In the genomic region with DNA sequence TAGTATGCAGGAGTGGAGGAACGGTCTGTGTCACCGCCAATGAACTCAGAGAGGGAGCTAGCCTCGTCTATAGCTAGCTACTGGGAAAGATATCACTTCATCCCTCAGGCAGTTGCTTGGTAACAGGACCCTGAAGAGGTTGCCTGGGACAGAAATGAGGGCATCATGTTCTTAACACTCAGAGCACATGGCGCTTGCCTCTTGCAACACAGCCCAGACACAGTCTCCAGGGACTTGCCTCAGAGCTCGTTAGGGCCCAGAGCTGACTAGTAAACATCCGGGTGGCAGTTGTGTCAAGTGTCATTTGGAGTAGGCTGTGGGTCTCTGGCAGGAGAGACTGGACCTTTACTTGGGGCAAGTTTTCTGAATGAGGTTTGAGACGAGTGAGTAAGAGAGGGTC, we compare ENCODE assay signal across 15 mouse cellular contexts. TPM values are rescaled to one million over a fixed set of nuclear protein-coding genes. Genes with fewer than 3 reads are reported as not detected.
DNase-seq lines count a peak whose midpoint lies in the region; TF ChIP-seq lines count a peak whose summit lies in the region.
"Had no signal": no experiment of that assay in that cellular context is flagged by ENCODE, and none has a peak within 500 bp of the region (broad histone marks: within the 10 kb centered on the region; RNA-seq: fewer than 3 reads in every experiment).

No protein-coding gene starts in this region.

- no peak overlapping the region for H3K27ac ChIP-seq in layer of hippocampus, adult 2 months
- H3K27ac ChIP-seq: limb, embryonic 15.5 days had no signal

- no peak for TF ChIP-seq CTCF in layer of hippocampus, adult 2 months (conservative IDR thresholded peaks at IDR 0.05)

- H3K4me3 ChIP-seq in layer of hippocampus, adult 2 months = no peak overlapping the region
- H3K4me3 ChIP-seq: limb, embryonic 15.5 days had no signal

- intact Hi-C loops in heart, postnatal 25 days (cut with DNase I) = no loop called here
- intact Hi-C loops in heart, postnatal 36 days (cut with DNase I) = no loop called here

- peak; percentile 56 for DNase-seq in adrenal gland, postnatal 10 days
- no peak for DNase-seq in adrenal gland, postnatal 25 days
- peak; percentile 28 for DNase-seq in heart, postnatal 25 days (ENCODE audit: low spot score)
- no peak for DNase-seq in heart, postnatal 36 days
- DNase-seq in retina, embryonic 14.5 days (ENCODE audit: low spot score) = peak; percentile 20
- no peak for DNase-seq in retina, postnatal 1 day
- DNase-seq in layer of hippocampus, adult 2 months (ENCODE audit: low spot score in 2 of 2) = no peak
- no peak for DNase-seq in embryo, embryonic 10.5 days (ENCODE audit: low spot score)
- DNase-seq: cerebellum, adult 9-11 months; kidney, adult 18-20 months; right cerebral cortex, postnatal 14 days; thymus, postnatal 36 days had no signal

RNA-seq across cellular contexts. Expression of a gene that starts 58.5 kb away (rescaled TPM):
- total RNA-seq in adrenal gland, postnatal 10 days (2021) = not detected
- total RNA-seq in adrenal gland, postnatal 25 days (2021) = not detected in 2 replicates
- total RNA-seq in heart, postnatal 25 days (2021) = under 1 TPM in 1 of 2 experiments, not detected in 1; 0.08 TPM
- total RNA-seq in heart, postnatal 36 days (2021) = not detected
- not detected for total RNA-seq in layer of hippocampus, adult 2 months (2021)
- total RNA-seq: heart, adult 18-20 months; left cerebral cortex, postnatal 25 days had no signal

Comparison
In these comparisons a context has a peak if more than half of its experiments do, and no peak if none do; other contexts are left out.
1. DNase-seq: peak in adrenal gland, postnatal 10 days (single experiment), heart, postnatal 25 days (single experiment) and retina, embryonic 14.5 days (single experiment); none in adrenal gland, postnatal 25 days (single experiment), heart, postnatal 36 days (0 of 2), retina, postnatal 1 day (single experiment), layer of hippocampus, adult 2 months (0 of 2) and embryo, embryonic 10.5 days (single experiment).